Mouse (Mus musculus) cerebellum, adult 2 months (tissue): ENCODE measurements around the gene Spock1. TPM values are rescaled to one million over a fixed set of nuclear protein-coding genes. Genes with fewer than 3 reads are reported as not detected.

Experiments
- DNase-seq, 2 experiments: peaks; one replicate each; pipeline ENCODE4 v3.0.0; 2021
- H3K27ac ChIP-seq: fragments of 200-500 bp; 2 replicates; pipeline ENCODE4 v1.5.1; 2012; ENCODE audit warnings: low read length, control low read depth, inconsistent platforms; ENCODE audit not compliant: insufficient read depth
- H3K27me3 ChIP-seq: fragments of 200-500 bp; 2 replicates; pipeline ENCODE4 v1.6.1; 2012; ENCODE audit warnings: inconsistent platforms, mild to moderate bottlenecking, low read length, moderate library complexity; ENCODE audit not compliant: control insufficient read depth, insufficient read depth
- H3K4me1 ChIP-seq: fragments of 200-500 bp; 2 replicates; pipeline ENCODE4 v1.6.1; 2011; ENCODE audit warnings: low read length; ENCODE audit not compliant: control insufficient read depth, insufficient read depth
- H3K4me3 ChIP-seq: fragments of 200-500 bp; replicated peaks from 2 replicates; pipeline ENCODE3; 2011; ENCODE audit warnings: mild to moderate bottlenecking, low read depth, low read length, control low read depth; ENCODE audit not compliant: insufficient read depth
- CTCF ChIP-seq: fragments of 200-500 bp; IDR thresholded peaks from 2 replicates; pipeline ENCODE4 v1.5.1; 2011; ENCODE audit warnings: low read depth, mild to moderate bottlenecking, control low read depth, low read length, moderate library complexity, borderline replicate concordance; ENCODE audit not compliant: insufficient read depth
- POLR2A ChIP-seq: fragments of 200-500 bp; IDR thresholded peaks from 2 replicates; pipeline ENCODE4 v1.6.1; 2011; ENCODE audit warnings: low read length, control low read depth, borderline replicate concordance; ENCODE audit not compliant: insufficient read depth
- WGBS: fragments of 180-500 bp; shearing (Covaris S2); methylation state at CpG from one replicate; pipeline ENCODE4 v1.1.7; 2018; 5-methylcytosine and 5-hydroxymethylcytosine counted together
- polyA plus RNA-seq: library from polyadenylated mRNA; depleted of rRNA; stranded (reverse); fragments of >200 nt; gene quantifications from 2 replicates; pipeline ENCODE4 v1.2.3, GENCODE M21; 2012

The Spock1 gene
- polyA plus RNA-seq, 1 experiment: 144 TPM

DNA sequence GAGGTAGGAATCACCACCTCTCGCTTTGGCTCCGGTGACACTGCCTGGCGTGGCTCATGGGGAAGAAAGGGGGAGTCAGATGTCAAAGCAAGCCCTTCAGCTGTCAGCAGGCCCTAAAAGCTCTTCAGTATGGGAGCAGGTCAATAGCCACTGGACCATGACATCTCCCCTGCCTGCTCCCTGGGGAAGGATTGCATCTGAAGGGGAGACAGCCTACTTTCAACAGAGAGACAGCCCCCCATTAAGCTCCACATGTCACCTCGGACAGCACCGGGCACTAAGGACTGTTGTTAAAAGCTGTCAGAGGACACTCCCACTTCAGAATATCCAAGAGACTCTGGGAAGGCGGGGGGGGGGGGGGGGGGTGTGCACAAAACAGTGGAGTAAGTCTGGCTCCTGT lies 19.1 kb downstream of the Spock1 start:
- no peak for TF ChIP-seq CTCF
- no peak for TF ChIP-seq POLR2A
- H3K27ac ChIP-seq: no peak overlapping the region
- no peak overlapping the region for H3K4me3 ChIP-seq
- no peaks in the 10 kb centered on the region for H3K27me3 ChIP-seq
- WGBS: 42% methylated on average over 6 of the region's 6 CpGs
- no peak for DNase-seq
- peaks cover 14% of the 10 kb centered on the region for H3K4me1 ChIP-seq

DNA sequence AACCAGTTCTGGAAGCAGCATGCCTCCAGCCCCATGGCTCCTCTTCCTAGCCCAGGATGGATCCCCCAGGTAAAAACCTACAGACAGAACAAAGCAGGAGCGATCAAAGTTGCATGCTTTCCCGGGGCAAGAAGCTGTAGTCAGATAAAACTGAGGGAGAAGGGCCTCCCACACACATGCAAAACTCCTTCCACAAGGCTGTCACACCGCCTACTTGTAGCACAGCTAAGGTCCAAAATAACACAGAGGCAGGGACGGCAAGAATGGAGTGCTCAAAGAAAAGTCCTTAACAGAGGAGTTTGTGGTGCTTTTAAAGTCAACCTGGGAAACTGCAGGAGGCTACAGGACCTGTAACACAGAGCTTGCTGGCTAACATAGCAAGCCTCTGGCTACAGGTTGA lies 28.3 kb downstream of the Spock1 start:
- no peak overlapping the region for H3K27ac ChIP-seq
- TF ChIP-seq CTCF (no peak), POLR2A (no peak)
- peaks cover 8% of the 10 kb centered on the region for H3K4me1 ChIP-seq
- H3K4me3 ChIP-seq: no peak overlapping the region
- DNase-seq: no peak
- 70% methylated on average over 4 of the region's 4 CpGs for WGBS
- H3K27me3 ChIP-seq: no peaks in the 10 kb centered on the region

DNA sequence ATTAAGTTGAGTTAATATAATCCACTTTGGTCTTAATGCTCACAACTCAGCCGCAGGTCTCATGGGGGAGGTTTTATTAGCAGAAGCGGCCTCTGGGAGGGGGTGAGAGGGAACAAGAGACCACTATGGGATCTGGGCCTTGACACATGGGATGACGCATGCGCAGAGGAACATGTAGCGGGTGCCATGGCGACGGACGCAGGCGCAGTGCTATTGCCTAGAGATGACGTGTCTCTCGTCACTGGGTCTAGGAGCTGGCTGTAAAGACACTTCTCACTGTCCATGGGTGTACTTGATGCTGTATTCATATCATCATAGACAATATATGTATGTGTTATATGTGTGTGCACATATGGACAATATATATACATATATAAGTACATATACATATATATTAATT lies 29.3 kb downstream of the Spock1 start:
- DNase-seq: no peak
- H3K27me3 ChIP-seq: no peaks in the 10 kb centered on the region
- peaks cover 8% of the 10 kb centered on the region for H3K4me1 ChIP-seq
- H3K27ac ChIP-seq: no peak overlapping the region
- no peak overlapping the region for H3K4me3 ChIP-seq
- TF ChIP-seq CTCF (no peak), POLR2A (no peak)
- 91% methylated on average over 11 of the region's 11 CpGs for WGBS

DNA sequence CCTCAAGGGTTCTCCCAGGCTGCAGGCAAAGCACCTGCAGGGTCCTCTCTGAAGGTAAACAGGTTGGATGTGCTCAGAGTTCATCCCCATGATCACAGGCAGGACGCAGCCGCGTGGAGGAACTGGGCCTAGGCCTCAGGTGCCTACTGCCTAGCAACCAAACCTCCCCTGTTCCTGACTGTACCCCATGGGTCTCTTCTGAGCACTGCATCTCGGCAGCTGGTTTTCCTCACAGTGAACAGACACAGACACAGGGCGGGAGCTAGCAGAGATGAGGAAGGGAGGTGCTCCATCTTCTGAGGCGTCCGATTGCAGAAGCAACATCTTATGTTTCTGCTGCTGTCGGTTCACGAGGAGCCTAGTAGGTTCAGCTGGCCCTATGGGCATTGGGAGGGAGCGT lies 30.4 kb downstream of the Spock1 start:
- Histone ChIP-seq H3K27ac (no peak overlapping the region), H3K4me3 (no peak overlapping the region), H3K27me3 (no peaks in the 10 kb centered on the region), H3K4me1 (peaks cover 8% of the 10 kb centered on the region)
- WGBS: 79% methylated on average over 10 of the region's 10 CpGs
- TF ChIP-seq CTCF (no peak), POLR2A (no peak)
- DNase-seq: no peak

DNA sequence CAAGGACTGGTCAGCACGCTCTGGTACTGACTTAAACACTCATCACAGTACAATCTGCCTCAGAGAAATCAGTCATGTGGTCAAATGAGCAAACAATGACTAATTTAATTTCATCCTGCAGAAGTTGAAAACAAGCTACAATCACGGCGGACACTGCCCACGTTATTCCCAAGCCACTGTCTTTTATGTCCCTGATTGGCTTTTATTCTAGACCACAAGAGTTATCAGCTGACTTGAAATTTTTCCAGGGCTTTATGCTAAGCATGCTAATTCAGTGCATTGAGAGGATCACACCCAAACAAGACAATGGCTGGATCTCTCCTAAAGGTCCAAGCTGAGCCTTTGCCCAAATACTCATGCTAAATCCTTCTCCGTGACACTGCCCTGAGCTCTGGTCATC lies 31.2 kb downstream of the Spock1 start:
- Histone ChIP-seq H3K4me3 (no peak overlapping the region), H3K27me3 (no peaks in the 10 kb centered on the region), H3K4me1 (peaks cover 8% of the 10 kb centered on the region), H3K27ac (no peak overlapping the region)
- DNase-seq: no peak
- TF ChIP-seq POLR2A (no peak), CTCF (no peak)
- WGBS: 65% methylated on average over 5 of the region's 5 CpGs

DNA sequence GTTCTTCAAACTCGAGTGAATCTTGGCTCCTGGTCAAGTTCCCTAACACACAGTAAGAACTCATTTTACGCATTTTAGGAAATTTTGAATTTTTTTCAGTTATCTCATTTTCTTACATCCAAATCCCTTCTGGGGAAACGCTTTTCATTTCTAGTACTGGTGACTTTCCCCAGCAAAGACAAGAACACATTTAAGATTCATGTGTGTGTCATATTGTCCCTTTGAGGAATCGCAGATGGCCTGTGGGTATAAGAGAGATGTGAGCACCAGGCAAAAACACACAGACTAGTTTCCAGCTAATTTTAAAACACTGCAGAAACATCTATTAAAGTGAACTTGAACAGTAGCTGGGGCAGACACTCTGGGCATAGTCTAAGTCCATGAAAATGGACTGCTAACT lies 38.1 kb downstream of the Spock1 start:
- 74% methylated on average over 4 of the region's 4 CpGs for WGBS
- Histone ChIP-seq H3K4me1 (no peaks in the 10 kb centered on the region), H3K4me3 (no peak overlapping the region), H3K27ac (no peak overlapping the region), H3K27me3 (no peaks in the 10 kb centered on the region)
- DNase-seq: no peak
- TF ChIP-seq POLR2A: no peak
- TF ChIP-seq CTCF: no peak

DNA sequence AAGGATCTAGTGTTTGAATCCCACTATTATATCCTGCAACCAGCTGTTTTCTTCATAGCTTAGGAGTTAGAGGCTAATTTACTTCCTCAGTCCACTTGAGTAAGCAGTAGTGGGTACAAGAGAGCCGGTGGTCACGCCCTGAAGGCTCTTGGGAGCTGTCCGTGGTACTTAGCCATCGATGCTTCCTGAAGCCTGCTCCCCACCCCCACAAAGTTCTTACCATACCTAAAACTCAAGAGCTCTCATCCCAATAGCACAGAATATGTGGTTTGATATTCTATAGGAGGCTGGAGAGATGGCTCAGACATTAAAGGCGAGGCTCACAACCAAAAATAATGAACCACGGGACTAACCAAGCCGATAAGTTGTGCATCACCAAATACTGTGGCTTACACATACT lies 40.5 kb downstream of the Spock1 start:
- 85% methylated on average over 7 of the region's 7 CpGs for WGBS
- no peak for DNase-seq
- Histone ChIP-seq H3K4me1 (no peaks in the 10 kb centered on the region), H3K4me3 (no peak overlapping the region), H3K27me3 (no peaks in the 10 kb centered on the region), H3K27ac (no peak overlapping the region)
- TF ChIP-seq CTCF: no peak

DNA sequence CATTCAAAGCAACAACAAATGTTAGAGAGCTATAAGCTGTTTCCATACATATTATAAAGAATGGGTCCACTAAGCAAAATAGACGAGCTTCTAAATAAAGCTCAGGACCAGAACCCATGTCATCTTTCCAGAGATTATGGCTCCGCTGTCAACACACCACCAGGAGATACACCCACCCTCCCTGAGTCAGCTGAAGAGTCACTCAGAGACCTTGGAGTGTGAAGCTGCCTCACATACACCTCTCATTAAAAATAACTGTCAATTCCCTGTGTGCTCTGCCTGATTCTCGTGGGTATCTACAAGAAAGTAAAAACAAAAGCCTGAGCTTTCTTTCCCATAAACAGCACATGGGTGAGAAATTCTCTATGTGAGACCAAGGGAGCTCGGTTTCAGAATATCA lies 43.1 kb downstream of the Spock1 start:
- Histone ChIP-seq H3K4me3 (no peak overlapping the region), H3K27me3 (no peaks in the 10 kb centered on the region), H3K4me1 (no peaks in the 10 kb centered on the region), H3K27ac (no peak overlapping the region)
- TF ChIP-seq POLR2A (no peak), CTCF (no peak)
- DNase-seq: no peak
- 88% methylated on average over 4 of the region's 4 CpGs for WGBS
